Mouse (Mus musculus): ENCODE results near the gene Ska2. TPM values are rescaled to one million over a fixed set of nuclear protein-coding genes. Genes with fewer than 3 reads are reported as not detected.

Gene Ska2
- total RNA-seq, 2 experiments from 2014 or later, result 3.7 to 3.9 TPM

- no peak for DNase-seq
Measured at GRCm38 (mm10) chr11:87173625-87174024, 64.6 kb downstream of the Ska2 start.

Small RNA genes lying within 50 kb of the gene (microRNA-seq; reads per million reads assigned to microRNA genes)
- 92.1 to 186 reads per million in 2 experiments for gene Mir301 (ENCODE audit: borderline replicate concordance in 2 of 2)

Other genes with a start within 250 kb of the Ska2 start
- gene Ypel2, start 115.5 kb upstream of the Ska2 start, total RNA-seq (2021), result 1 to 10 TPM; 3.7 to 8.0 TPM
- 1 to 10 TPM; 3.5 to 4.2 TPM for gene Gdpd1, start 35.2 kb upstream of the Ska2 start, total RNA-seq (2021)
- gene Smg8, start 22.5 kb upstream of the Ska2 start, total RNA-seq (2021), result 1 to 10 TPM; 6.7 to 7.2 TPM
- under 1 TPM; 0.36 to 0.51 TPM for gene Prr11, start 526 bp upstream of the Ska2 start, total RNA-seq (2021)
- gene Trim37, start 17.8 kb downstream of the Ska2 start, total RNA-seq (2021), result 1 to 10 TPM; 2.7 to 3.6 TPM
- under 1 TPM; 0.59 to 0.67 TPM for gene Ppm1e, start 249.8 kb downstream of the Ska2 start, total RNA-seq (2021)

Data from gastrocnemius, postnatal 25 days (tissue).